Mouse (Mus musculus) neural tube, embryonic 12.5 days (tissue): ENCODE measurements around the gene Slc25a13. TPM values are rescaled to one million over a fixed set of nuclear protein-coding genes. Genes with fewer than 3 reads are reported as not detected.

ENCODE experiments used
- ATAC-seq: fragments of 200-750 bp; cut with Nextera tagmentation; 2 replicates; pipeline ENCODE4 v1.8.0; 2017; ENCODE audit warnings: low read depth, mild to moderate bottlenecking, moderate TSS enrichment, moderate library complexity; ENCODE audit not compliant: low FRiP score
- H3K27ac ChIP-seq: fragments of 300-500 bp; sonication (generic); 2 replicates; pipeline ENCODE4 v1.5.1; 2016
- H3K27me3 ChIP-seq: fragments of 300-500 bp; sonication (generic); replicated peaks from 2 replicates; pipeline ENCODE4 v1.6.1; 2016; ENCODE audit warnings: mild to moderate bottlenecking
- H3K36me3 ChIP-seq: fragments of 300-500 bp; sonication (generic); 2 replicates; pipeline ENCODE4 v1.6.1; 2016; ENCODE audit warnings: mild to moderate bottlenecking
- H3K4me1 ChIP-seq: fragments of 300-500 bp; sonication (generic); 2 replicates; pipeline ENCODE4 v1.6.1; 2016
- H3K4me2 ChIP-seq: fragments of 300-500 bp; sonication (generic); replicated peaks from 2 replicates; pipeline ENCODE4 v1.6.1; 2016; ENCODE audit warnings: mild to moderate bottlenecking
- H3K4me3 ChIP-seq: fragments of 300-500 bp; sonication (generic); 2 replicates; pipeline ENCODE4 v1.5.1; 2016
- H3K9ac ChIP-seq: fragments of 300-500 bp; sonication (generic); 2 replicates; pipeline ENCODE4 v1.6.1; 2016; ENCODE audit warnings: mild to moderate bottlenecking
- H3K9me3 ChIP-seq: fragments of 300-500 bp; sonication (generic); 2 replicates; pipeline ENCODE4 v1.6.1; 2016; ENCODE audit warnings: mild to moderate bottlenecking
- WGBS: fragments of 180-500 bp; shearing (Covaris S2); methylation state at CpG from one replicate; pipeline ENCODE4 v1.1.7; 2016; 5-methylcytosine and 5-hydroxymethylcytosine counted together
- polyA plus RNA-seq: library from polyadenylated mRNA; unstranded; fragments of >200 nt; fragmentation: Nextera tagmentation; extraction: Ambion mirVana; gene quantifications from 2 replicates; pipeline ENCODE4 v1.2.1, GENCODE M21; 2016

Slc25a13 gene
- polyA plus RNA-seq, 1 experiment from 2014 or later, result 17.9 TPM

DNA sequence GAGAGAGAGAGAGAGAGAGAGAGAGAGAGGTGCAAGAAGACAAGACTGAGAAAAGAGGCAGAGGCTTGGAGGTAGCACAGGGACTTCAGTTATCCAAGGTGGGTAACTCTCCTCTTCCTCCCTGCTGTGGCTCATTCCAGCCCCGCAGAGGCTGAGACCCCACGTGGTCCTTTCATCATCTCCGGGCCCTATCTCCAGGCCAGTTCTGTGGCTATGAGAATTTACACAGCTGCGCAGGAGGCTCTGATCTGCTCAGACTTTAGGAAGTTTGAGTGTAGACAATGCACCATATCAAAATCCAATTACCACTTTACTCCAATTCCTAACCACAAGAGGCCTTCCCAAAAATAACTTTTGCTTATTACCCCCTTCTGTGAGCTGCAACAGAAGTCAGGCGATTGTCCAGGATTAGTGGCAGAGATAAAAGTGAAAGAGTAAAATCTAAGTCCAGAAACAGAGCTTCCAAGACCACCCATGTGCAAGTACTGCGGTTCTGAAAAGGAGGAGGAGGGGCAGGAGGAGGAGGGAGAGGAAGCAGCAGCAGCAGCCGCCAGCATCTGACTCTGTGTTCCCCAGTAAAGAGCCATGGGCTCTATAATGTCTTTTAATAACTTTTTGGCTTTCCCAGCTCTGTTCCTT, 57.6 kb downstream of the Slc25a13 start:
- no peaks in the 10 kb centered on the region for H3K36me3 ChIP-seq
- H3K4me2 ChIP-seq, result peak overlapping the region; percentile 18; the same call in 1 of the 2 replicates
- peaks cover 26% of the 10 kb centered on the region for H3K4me1 ChIP-seq
- H3K27me3 ChIP-seq, result no peaks in the 10 kb centered on the region
- H3K27ac ChIP-seq, result no peak overlapping the region
- H3K9ac ChIP-seq, result no peak overlapping the region
- peak; percentile 41 for ATAC-seq
- no peak overlapping the region for H3K4me3 ChIP-seq
- WGBS, result 11% methylated on average over 7 of the region's 7 CpGs
- H3K9me3 ChIP-seq, result no peaks in the 10 kb centered on the region

GRCm38 (mm10) chr6:6153426-6153825, 63.5 kb downstream of the Slc25a13 start:
- Histone ChIP-seq H3K9ac (no peak overlapping the region), H3K4me1 (no peaks in the 10 kb centered on the region), H3K36me3 (no peaks in the 10 kb centered on the region), H3K4me3 (no peak overlapping the region), H3K27ac (no peak overlapping the region), H3K27me3 (no peaks in the 10 kb centered on the region), H3K4me2 (no peak overlapping the region), H3K9me3 (no peaks in the 10 kb centered on the region)
- 67% methylated on average over 10 of the region's 10 CpGs for WGBS
- no peak; the same call in 1 of the 2 replicates for ATAC-seq

DNA sequence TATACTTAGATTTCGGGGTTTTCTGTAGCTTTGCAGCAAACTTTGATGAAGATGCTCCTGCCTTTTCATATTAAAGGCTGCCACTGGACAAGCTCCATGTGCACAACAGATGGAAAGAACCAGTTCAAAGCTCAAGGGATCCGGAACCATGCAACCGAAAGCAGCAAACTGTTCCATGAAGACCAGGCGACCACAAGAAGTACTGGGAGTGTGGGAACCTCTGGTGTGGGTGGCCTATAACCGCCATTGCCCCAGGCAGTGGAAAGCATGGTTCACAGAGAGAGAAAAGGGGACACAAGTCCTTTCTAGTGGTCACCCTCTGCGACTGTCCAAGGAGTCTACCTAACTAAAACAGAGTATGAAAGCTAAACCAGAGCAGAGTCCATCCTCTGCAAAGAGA, 66.2 kb downstream of the Slc25a13 start:
- H3K9me3 ChIP-seq, result no peaks in the 10 kb centered on the region
- no peak overlapping the region for H3K27ac ChIP-seq
- no peaks in the 10 kb centered on the region for H3K27me3 ChIP-seq
- no peak for ATAC-seq
- H3K4me2 ChIP-seq, result no peak overlapping the region
- no peaks in the 10 kb centered on the region for H3K4me1 ChIP-seq
- no peak overlapping the region for H3K9ac ChIP-seq
- H3K36me3 ChIP-seq, result no peaks in the 10 kb centered on the region
- 95% methylated on average over 6 of the region's 6 CpGs for WGBS
- H3K4me3 ChIP-seq, result no peak overlapping the region

DNA sequence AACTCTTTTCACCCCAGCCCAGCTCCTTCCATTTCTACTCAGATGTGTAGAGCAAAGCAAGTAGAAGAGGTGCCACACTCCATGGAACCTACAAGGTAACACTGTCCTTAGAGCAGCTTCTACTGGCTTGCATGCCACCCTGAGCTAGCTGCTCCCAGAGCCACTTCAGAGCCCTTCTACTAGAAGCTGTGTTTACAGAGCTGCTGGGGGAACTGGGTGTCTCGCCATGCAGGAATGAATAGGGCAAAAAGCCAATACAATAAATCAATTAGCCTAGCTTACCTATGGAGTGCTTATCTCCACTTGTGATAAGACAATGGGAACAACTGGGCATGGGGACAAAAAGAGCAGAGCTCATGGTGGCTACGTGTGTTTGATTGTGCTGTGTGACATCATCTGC, 67.2 kb downstream of the Slc25a13 start:
- Histone ChIP-seq H3K36me3 (no peaks in the 10 kb centered on the region), H3K4me1 (no peaks in the 10 kb centered on the region), H3K9ac (no peak overlapping the region), H3K27me3 (no peaks in the 10 kb centered on the region), H3K9me3 (no peaks in the 10 kb centered on the region), H3K4me2 (no peak overlapping the region), H3K4me3 (no peak overlapping the region), H3K27ac (no peak overlapping the region)
- 71% methylated on average over 2 of the region's 2 CpGs for WGBS
- ATAC-seq, result no peak

DNA sequence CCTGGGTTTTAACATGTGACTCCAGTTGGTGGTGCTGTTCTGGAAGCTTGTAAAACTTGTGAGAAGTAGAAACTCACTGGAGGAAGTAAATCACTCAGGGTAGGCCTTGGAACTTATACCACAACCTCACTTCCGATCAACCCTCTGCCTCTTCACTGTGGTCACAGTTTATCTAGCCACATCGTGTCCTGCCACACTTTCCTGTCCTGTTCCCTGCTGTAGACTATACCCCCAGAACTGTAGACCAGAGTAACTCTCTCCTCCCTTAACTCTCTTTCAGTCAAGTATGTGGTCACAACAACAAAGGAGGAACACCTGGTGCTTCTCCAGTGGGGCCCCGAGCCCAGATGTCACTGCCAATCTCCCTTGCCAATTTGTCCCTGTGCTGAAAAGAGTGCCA, 67.6 kb downstream of the Slc25a13 start:
- WGBS, result 91% methylated on average over 3 of the region's 3 CpGs
- ATAC-seq, result no peak
- no peaks in the 10 kb centered on the region for H3K4me1 ChIP-seq
- no peaks in the 10 kb centered on the region for H3K27me3 ChIP-seq
- H3K4me3 ChIP-seq, result no peak overlapping the region
- no peak overlapping the region for H3K9ac ChIP-seq
- no peaks in the 10 kb centered on the region for H3K9me3 ChIP-seq
- H3K27ac ChIP-seq, result no peak overlapping the region
- H3K36me3 ChIP-seq, result no peaks in the 10 kb centered on the region
- no peak overlapping the region for H3K4me2 ChIP-seq

DNA sequence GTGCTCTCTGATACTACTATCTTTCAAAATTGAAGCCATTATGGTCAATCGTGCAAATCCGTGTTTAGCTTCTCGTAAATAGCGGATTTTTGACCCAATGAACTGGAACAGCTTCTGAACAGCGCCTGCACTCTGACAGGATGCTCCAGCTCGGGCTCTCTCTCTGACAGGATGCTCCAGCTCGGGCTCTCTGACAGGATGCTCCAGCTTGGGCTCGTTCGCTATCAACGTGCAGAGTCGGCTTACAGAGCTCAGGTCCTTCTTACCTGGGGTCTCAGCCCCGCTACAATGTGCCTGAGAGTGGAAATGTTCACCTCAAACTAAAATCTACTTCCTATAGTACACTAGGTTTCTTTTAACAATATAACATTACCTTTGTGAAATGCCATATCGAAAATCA, 71.6 kb downstream of the Slc25a13 start:
- H3K4me3 ChIP-seq, result no peak overlapping the region
- no peaks in the 10 kb centered on the region; the same call in 1 of the 2 replicates for H3K4me1 ChIP-seq
- H3K9me3 ChIP-seq, result no peaks in the 10 kb centered on the region
- H3K27me3 ChIP-seq, result no peaks in the 10 kb centered on the region
- H3K27ac ChIP-seq, result no peak overlapping the region
- 0 out of 2 replicates have a peak, but pooled peaks have one; percentile 13 for ATAC-seq
- no peak overlapping the region for H3K4me2 ChIP-seq
- no peaks in the 10 kb centered on the region for H3K36me3 ChIP-seq
- H3K9ac ChIP-seq, result no peak overlapping the region
- 87% methylated on average over 13 of the region's 13 CpGs for WGBS

GRCm38 (mm10) chr6:6143525-6143924, 73.4 kb downstream of the Slc25a13 start:
- no peak for ATAC-seq
- Histone ChIP-seq H3K4me2 (no peak overlapping the region), H3K27me3 (no peaks in the 10 kb centered on the region), H3K4me3 (no peak overlapping the region), H3K27ac (no peak overlapping the region), H3K4me1 (no peaks in the 10 kb centered on the region; the same call in 1 of the 2 replicates), H3K9ac (no peak overlapping the region), H3K36me3 (no peaks in the 10 kb centered on the region), H3K9me3 (no peaks in the 10 kb centered on the region)
- WGBS, result 44% methylated on average over 7 of the region's 7 CpGs

- no peak overlapping the region for H3K27ac ChIP-seq
- 93% methylated on average over 3 of the region's 3 CpGs for WGBS
- no peak overlapping the region for H3K9ac ChIP-seq
- peaks cover 7% of the 10 kb centered on the region for H3K9me3 ChIP-seq
- no peaks in the 10 kb centered on the region for H3K27me3 ChIP-seq
- no peak overlapping the region for H3K4me2 ChIP-seq
- ATAC-seq, result no peak
- no peak overlapping the region for H3K4me3 ChIP-seq
- no peaks in the 10 kb centered on the region for H3K36me3 ChIP-seq
- H3K4me1 ChIP-seq, result no peaks in the 10 kb centered on the region; the same call in 1 of the 2 replicates
Observed at GRCm38 (mm10) chr6:6140370-6140769, 76.6 kb downstream of the Slc25a13 start.

DNA sequence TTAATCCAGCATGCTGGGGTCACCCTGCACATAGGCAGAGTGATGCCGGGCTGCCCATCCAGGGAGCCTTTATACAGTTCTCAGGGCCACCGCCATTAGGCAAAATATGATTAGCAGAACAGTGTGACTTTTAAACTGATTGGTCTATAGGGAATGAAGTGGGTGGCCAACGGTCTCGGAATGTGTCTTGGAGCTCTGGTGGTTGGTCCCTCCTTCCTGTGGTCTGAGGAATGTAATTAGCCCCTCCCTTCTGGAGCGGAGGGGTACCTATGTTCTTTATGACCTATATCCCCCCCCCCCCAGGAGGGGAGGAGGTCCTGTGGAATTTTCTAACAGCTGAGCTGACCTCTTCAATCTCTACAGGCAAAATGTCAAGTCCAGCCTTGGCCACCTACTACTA, 77.9 kb downstream of the Slc25a13 start:
- H3K4me1 ChIP-seq, result no peaks in the 10 kb centered on the region; the same call in 1 of the 2 replicates
- H3K36me3 ChIP-seq, result no peaks in the 10 kb centered on the region
- H3K4me3 ChIP-seq, result no peak overlapping the region
- H3K9me3 ChIP-seq, result peaks cover 7% of the 10 kb centered on the region
- no peaks in the 10 kb centered on the region for H3K27me3 ChIP-seq
- 86% methylated on average over 5 of the region's 5 CpGs for WGBS
- no peak for ATAC-seq
- no peak overlapping the region for H3K27ac ChIP-seq
- H3K4me2 ChIP-seq, result no peak overlapping the region
- H3K9ac ChIP-seq, result no peak overlapping the region

GRCm38 (mm10) chr6:6136812-6137211, 80.2 kb downstream of the Slc25a13 start:
- no peak overlapping the region for H3K27ac ChIP-seq
- H3K27me3 ChIP-seq, result no peaks in the 10 kb centered on the region
- H3K4me3 ChIP-seq, result no peak overlapping the region
- no peaks in the 10 kb centered on the region for H3K4me1 ChIP-seq
- 90% methylated on average over 3 of the region's 3 CpGs for WGBS
- no peak for ATAC-seq
- H3K4me2 ChIP-seq, result no peak overlapping the region
- peaks cover 7% of the 10 kb centered on the region for H3K9me3 ChIP-seq
- no peaks in the 10 kb centered on the region for H3K36me3 ChIP-seq
- no peak overlapping the region for H3K9ac ChIP-seq

- H3K4me1 ChIP-seq, result no peaks in the 10 kb centered on the region
- ATAC-seq, result no peak
- H3K27me3 ChIP-seq, result no peaks in the 10 kb centered on the region
- no peak overlapping the region for H3K9ac ChIP-seq
- no peak overlapping the region for H3K4me3 ChIP-seq
- H3K36me3 ChIP-seq, result no peaks in the 10 kb centered on the region
- no peak overlapping the region for H3K27ac ChIP-seq
- H3K9me3 ChIP-seq, result peaks cover 7% of the 10 kb centered on the region
- WGBS, result 92% methylated on average over 4 of the region's 4 CpGs
- H3K4me2 ChIP-seq, result no peak overlapping the region
Observed at GRCm38 (mm10) chr6:6134935-6135334, 82.0 kb downstream of the Slc25a13 start.

DNA sequence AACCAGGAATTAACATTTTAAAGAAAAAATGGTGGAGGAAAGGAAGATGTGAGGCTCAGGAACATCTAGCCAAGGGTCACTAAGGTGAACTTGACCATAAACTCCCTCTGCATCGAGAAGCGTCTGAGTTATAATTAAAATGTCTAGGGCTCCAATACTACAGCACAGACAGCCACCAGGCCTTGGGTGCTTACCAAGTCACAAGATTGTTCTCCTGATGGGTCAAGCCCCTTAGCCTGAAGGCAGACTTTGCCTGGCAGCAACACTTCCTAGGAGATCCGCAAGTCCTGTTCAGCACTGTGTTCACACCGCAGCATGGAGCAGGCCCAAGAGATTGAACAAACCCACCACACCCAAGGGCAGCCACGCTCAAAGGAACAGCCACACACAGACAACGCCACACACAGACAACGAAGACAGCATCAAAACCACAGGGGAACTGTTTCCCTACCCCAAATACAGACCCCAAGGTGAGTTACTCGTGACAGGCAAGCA, 83.4 kb downstream of the Slc25a13 start:
- no peak for ATAC-seq
- no peaks in the 10 kb centered on the region for H3K4me1 ChIP-seq
- H3K27ac ChIP-seq, result no peak overlapping the region
- H3K4me3 ChIP-seq, result no peak overlapping the region
- no peak overlapping the region for H3K9ac ChIP-seq
- 93% methylated on average over 8 of the region's 8 CpGs for WGBS
- H3K27me3 ChIP-seq, result no peaks in the 10 kb centered on the region
- H3K9me3 ChIP-seq, result peaks cover 7% of the 10 kb centered on the region
- H3K4me2 ChIP-seq, result no peak overlapping the region
- no peaks in the 10 kb centered on the region for H3K36me3 ChIP-seq

DNA sequence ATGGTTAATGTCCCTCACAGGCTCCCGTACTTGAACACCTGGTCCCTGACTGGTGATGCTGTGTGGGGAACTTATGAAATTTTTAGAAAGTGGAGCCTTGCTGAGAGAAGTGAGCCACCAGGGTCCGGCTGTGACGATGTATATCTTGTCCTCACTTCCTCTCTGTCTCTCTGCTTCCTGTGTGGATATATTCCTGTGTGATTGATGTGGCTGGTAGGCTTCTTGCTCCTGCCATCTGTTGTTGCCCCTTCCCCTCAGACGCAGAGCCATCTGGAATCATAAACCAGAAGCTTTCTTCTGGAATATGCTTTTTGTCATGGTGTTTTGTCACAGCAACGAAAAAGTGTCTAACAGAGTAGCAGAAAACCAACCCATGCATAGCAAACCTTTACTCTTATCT, 84.9 kb downstream of the Slc25a13 start:
- no peak for ATAC-seq
- no peak overlapping the region for H3K9ac ChIP-seq
- no peak overlapping the region for H3K4me3 ChIP-seq
- no peaks in the 10 kb centered on the region for H3K36me3 ChIP-seq
- no peaks in the 10 kb centered on the region for H3K4me1 ChIP-seq
- H3K4me2 ChIP-seq, result no peak overlapping the region
- H3K9me3 ChIP-seq, result peaks cover 4% of the 10 kb centered on the region
- no peak overlapping the region for H3K27ac ChIP-seq
- WGBS, result 56% methylated on average over 5 of the region's 5 CpGs
- H3K27me3 ChIP-seq, result no peaks in the 10 kb centered on the region
